Mouse (Mus musculus) megakaryocyte progenitor cell, adult 5-6 weeks (primary cell): ENCODE data around the gene Slc51b. TPM values are rescaled to one million over a fixed set of nuclear protein-coding genes. Genes with fewer than 3 reads are reported as not detected.

Source experiments
- ATAC-seq: replicated peaks from 2 replicates; pipeline ENCODE4 v1.8.0; 2016; ENCODE audit warnings: mild to moderate bottlenecking, moderate TSS enrichment, inconsistent platforms; ENCODE audit not compliant: poor library complexity
- total RNA-seq, 2 experiments: library from RNA; stranded (forward) in 1 of 2; stranded (reverse) in 1 of 2; fragments of 157-497, 149-512 nt in 1 of 2; fragments of 200-1000 nt in 1 of 2; gene quantifications; 2 replicates each; pipeline versions ENCODE4 v1.2.3 to v1.2.4; 2015 to 2017

Gene Slc51b
- total RNA-seq, 2 experiments from 2014 or later, result not detected

GRCm38 (mm10) chr9:65374468-65375162 lies 48.1 kb downstream of the Slc51b start:
- no peak for ATAC-seq

GRCm38 (mm10) chr9:65372449-65372848 lies 50.3 kb downstream of the Slc51b start:
- ATAC-seq, result no peak; the same call in 1 of the 2 replicates

GRCm38 (mm10) chr9:65371756-65372155 lies 51.0 kb downstream of the Slc51b start:
- no peak for ATAC-seq

- no peak for ATAC-seq
Observed at GRCm38 (mm10) chr9:65365721-65366120, 57.0 kb downstream of the Slc51b start.

GRCm38 (mm10) chr9:65363684-65364083 lies 59.1 kb downstream of the Slc51b start:
- no peak for ATAC-seq

Other genes with a start within 250 kb of the Slc51b start
- gene Parp16, start 227.6 kb downstream of the Slc51b start, total RNA-seq (2015), result 3.2 and 3.3 TPM in 2 replicates
- gene Parp16, start 227.6 kb downstream of the Slc51b start, total RNA-seq (2017), result 2.8 and 3.1 TPM in 2 replicates
- not detected in 2 replicates for gene Cilp, start 157.8 kb downstream of the Slc51b start, total RNA-seq (2015)
- not detected in 2 replicates for gene Cilp, start 157.8 kb downstream of the Slc51b start, total RNA-seq (2017)
- 24.8 and 26.4 TPM in 2 replicates for gene Clpx, start 128.7 kb downstream of the Slc51b start, total RNA-seq (2015)
- 46.6 and 51.4 TPM in 2 replicates for gene Clpx, start 128.7 kb downstream of the Slc51b start, total RNA-seq (2017)
- 16.8 and 20.1 TPM in 2 replicates for gene Pdcd7, start 76.9 kb downstream of the Slc51b start, total RNA-seq (2015)
- gene Pdcd7, start 76.9 kb downstream of the Slc51b start, total RNA-seq (2017), result 18.2 and 28.5 TPM in 2 replicates
- gene Ubap1l, start 61.9 kb downstream of the Slc51b start, total RNA-seq (2015), result not detected in 2 replicates
- gene Ubap1l, start 61.9 kb downstream of the Slc51b start, total RNA-seq (2017), result 0.57 TPM in 1 of 2 replicates, not detected in the other
- gene Kbtbd13, start 31.3 kb downstream of the Slc51b start, total RNA-seq (2015), result 0.10 TPM in 1 of 2 replicates, not detected in the other
- gene Kbtbd13, start 31.3 kb downstream of the Slc51b start, total RNA-seq (2017), result 0.17 and 0.37 TPM in 2 replicates
- gene Rasl12, start 24.4 kb downstream of the Slc51b start, total RNA-seq (2015), result not detected in 2 replicates
- gene Rasl12, start 24.4 kb downstream of the Slc51b start, total RNA-seq (2017), result not detected in 2 replicates
- 26.6 and 27.2 TPM in 2 replicates for gene Mtfmt, start 12.8 kb upstream of the Slc51b start, total RNA-seq (2015)
- gene Mtfmt, start 12.8 kb upstream of the Slc51b start, total RNA-seq (2017), result 16.4 and 19.5 TPM in 2 replicates
- gene Spg21, start 38.0 kb upstream of the Slc51b start, total RNA-seq (2015), result 56.3 and 57.2 TPM in 2 replicates
- gene Spg21, start 38.0 kb upstream of the Slc51b start, total RNA-seq (2017), result 62.7 and 75.8 TPM in 2 replicates
- gene Ankdd1a, start 97.2 kb upstream of the Slc51b start, total RNA-seq (2015), result not detected in 2 replicates
- gene Ankdd1a, start 97.2 kb upstream of the Slc51b start, total RNA-seq (2017), result not detected in 2 replicates
- 17.9 and 19.0 TPM in 2 replicates for gene Plekho2, start 157.1 kb upstream of the Slc51b start, total RNA-seq (2015)
- gene Plekho2, start 157.1 kb upstream of the Slc51b start, total RNA-seq (2017), result 12.8 and 15.3 TPM in 2 replicates
- gene Pif1, start 164.2 kb upstream of the Slc51b start, total RNA-seq (2015), result 8.1 and 8.4 TPM in 2 replicates
- gene Pif1, start 164.2 kb upstream of the Slc51b start, total RNA-seq (2017), result 12.0 and 14.5 TPM in 2 replicates
- gene Rbpms2, start 206.7 kb upstream of the Slc51b start, total RNA-seq (2015), result 0.15 and 0.20 TPM in 2 replicates
- gene Rbpms2, start 206.7 kb upstream of the Slc51b start, total RNA-seq (2017), result 0.41 TPM in 1 of 2 replicates, not detected in the other
- gene Oaz2, start 245.0 kb upstream of the Slc51b start, total RNA-seq (2015), result 8.3 and 15.7 TPM in 2 replicates
- 34.4 and 37.3 TPM in 2 replicates for gene Oaz2, start 245.0 kb upstream of the Slc51b start, total RNA-seq (2017)